Mouse (Mus musculus): ENCODE data around the gene Gm5134. TPM values are rescaled to one million over a fixed set of nuclear protein-coding genes. Genes with fewer than 3 reads are reported as not detected.
A peak's percentile ranks its signal among the peaks of the same experiment; 100 is the strongest.

The Gm5134 gene
- polyA plus RNA-seq (2015; fragmentation: Nextera tagmentation; extraction: Ambion mirVana): 0.16 TPM in 1 of 2 replicates, not detected in the other

GRCm38 (mm10) chr10:75954381-75954811 lies at the start of gene Gm5134:
Gene Gm5134, plus strand, starts transcription at chr10:75954514.
- 24% methylated on average over 20 of the region's 20 CpGs for WGBS
- H3K4me3 ChIP-seq (replicated peaks; ENCODE audit: low read depth, low read length): no peak within 1 kb of the TSS

GRCm38 (mm10) chr10:75906882-75907281 lies 47.4 kb upstream of the Gm5134 start:
- ATAC-seq (replicated peaks; ENCODE audit: low FRiP score, low read depth) (no peak), DNase-seq (ENCODE audit: low spot score) (no peak)
- Histone ChIP-seq H3K9ac (ENCODE audit: low read depth, low read length) (no peak overlapping the region), H3K4me3 (replicated peaks; ENCODE audit: low read depth, low read length) (no peak overlapping the region), H3K27me3 (ENCODE audit: insufficient read depth, low read length) (no peaks in the 10 kb centered on the region), H3K4me2 (ENCODE audit: low read length) (no peak overlapping the region), H3K36me3 (ENCODE audit: insufficient read depth, low read length) (peaks cover 76% of the 10 kb centered on the region), H3K9me3 (replicated peaks; ENCODE audit: low read length) (no peaks in the 10 kb centered on the region), H3K4me1 (replicated peaks; ENCODE audit: insufficient read depth, low read length) (no peaks in the 10 kb centered on the region), H3K27ac (no peak overlapping the region)
- TF ChIP-seq CTCF (IDR thresholded peaks at IDR 0.05; ENCODE audit: low read depth): no peak
- 95% methylated on average over 4 of the region's 4 CpGs for WGBS

More at GRCm38 (mm10) chr10:75954381-75954811, at the start of gene Gm5134:
- Histone ChIP-seq H3K4me1 (replicated peaks; ENCODE audit: insufficient read depth, low read length) (peaks cover 12% of the 10 kb centered on the region; the same call in 1 of the 2 replicates), H3K27me3 (ENCODE audit: insufficient read depth, low read length) (no peaks in the 10 kb centered on the region), H3K9ac (ENCODE audit: low read depth, low read length) (no peak within 1 kb of the TSS), H3K27ac (no peak within 1 kb of the TSS), H3K4me2 (ENCODE audit: low read length) (peak within 1 kb of the TSS; percentile 27; the same call in 1 of the 2 replicates), H3K36me3 (ENCODE audit: insufficient read depth, low read length) (no peaks in the 10 kb centered on the region), H3K9me3 (replicated peaks; ENCODE audit: low read length) (no peaks in the 10 kb centered on the region)
- DNase-seq (ENCODE audit: low spot score): no peak
- no peak for TF ChIP-seq CTCF (IDR thresholded peaks at IDR 0.05; ENCODE audit: low read depth)
- no peak for ATAC-seq (replicated peaks; ENCODE audit: low FRiP score, low read depth)

- Histone ChIP-seq H3K4me1 (replicated peaks; ENCODE audit: insufficient read depth, low read length) (no peaks in the 10 kb centered on the region), H3K36me3 (ENCODE audit: insufficient read depth, low read length) (peaks cover 60% of the 10 kb centered on the region), H3K27ac (no peak overlapping the region), H3K9ac (ENCODE audit: low read depth, low read length) (no peak overlapping the region), H3K9me3 (replicated peaks; ENCODE audit: low read length) (no peaks in the 10 kb centered on the region), H3K27me3 (ENCODE audit: insufficient read depth, low read length) (no peaks in the 10 kb centered on the region), H3K4me2 (ENCODE audit: low read length) (no peak overlapping the region), H3K4me3 (replicated peaks; ENCODE audit: low read depth, low read length) (no peak overlapping the region)
- 63% methylated on average over 2 of the region's 2 CpGs for WGBS
- no peak for DNase-seq (ENCODE audit: low spot score)
- no peak for ATAC-seq (replicated peaks; ENCODE audit: low FRiP score, low read depth)
- TF ChIP-seq CTCF (IDR thresholded peaks at IDR 0.05; ENCODE audit: low read depth): no peak
Measured at GRCm38 (mm10) chr10:75910698-75911097, 43.6 kb upstream of the Gm5134 start.

- no peak overlapping the region for H3K9ac ChIP-seq (ENCODE audit: low read depth, low read length)
- 64% methylated on average over 6 of the region's 6 CpGs for WGBS
- H3K9me3 ChIP-seq (replicated peaks; ENCODE audit: low read length): no peaks in the 10 kb centered on the region
- no peak overlapping the region for H3K4me3 ChIP-seq (replicated peaks; ENCODE audit: low read depth, low read length)
- H3K27me3 ChIP-seq (ENCODE audit: insufficient read depth, low read length): no peaks in the 10 kb centered on the region
- no peak overlapping the region for H3K27ac ChIP-seq
- H3K4me2 ChIP-seq (ENCODE audit: low read length): no peak overlapping the region
- 0 out of 2 replicates have a peak, but pooled peaks have one; percentile 33 for ATAC-seq (replicated peaks; ENCODE audit: low FRiP score, low read depth)
- TF ChIP-seq CTCF (IDR thresholded peaks at IDR 0.05; ENCODE audit: low read depth): no peak
- H3K4me1 ChIP-seq (replicated peaks; ENCODE audit: insufficient read depth, low read length): no peaks in the 10 kb centered on the region
- no peak for DNase-seq (ENCODE audit: low spot score)
- H3K36me3 ChIP-seq (ENCODE audit: insufficient read depth, low read length): peaks cover 46% of the 10 kb centered on the region
Measured at GRCm38 (mm10) chr10:75913013-75913589, 41.2 kb upstream of the Gm5134 start.

- Histone ChIP-seq H3K9ac (ENCODE audit: low read depth, low read length) (no peak overlapping the region), H3K27ac (no peak overlapping the region), H3K4me1 (replicated peaks; ENCODE audit: insufficient read depth, low read length) (peaks cover 5% of the 10 kb centered on the region; the same call in 1 of the 2 replicates), H3K4me2 (ENCODE audit: low read length) (no peak overlapping the region), H3K9me3 (replicated peaks; ENCODE audit: low read length) (no peaks in the 10 kb centered on the region), H3K36me3 (ENCODE audit: insufficient read depth, low read length) (peaks cover 30% of the 10 kb centered on the region), H3K4me3 (replicated peaks; ENCODE audit: low read depth, low read length) (no peak overlapping the region), H3K27me3 (ENCODE audit: insufficient read depth, low read length) (no peaks in the 10 kb centered on the region)
- ATAC-seq (replicated peaks; ENCODE audit: low FRiP score, low read depth): no peak
- WGBS: 87% methylated on average over 7 of the region's 7 CpGs
- DNase-seq (ENCODE audit: low spot score): no peak
- no peak for TF ChIP-seq CTCF (IDR thresholded peaks at IDR 0.05; ENCODE audit: low read depth)
Measured at GRCm38 (mm10) chr10:75915557-75915956, 38.8 kb upstream of the Gm5134 start.

- no peak for ATAC-seq (replicated peaks; ENCODE audit: low FRiP score, low read depth)
- Histone ChIP-seq H3K4me2 (ENCODE audit: low read length) (no peak overlapping the region), H3K9me3 (replicated peaks; ENCODE audit: low read length) (no peaks in the 10 kb centered on the region), H3K36me3 (ENCODE audit: insufficient read depth, low read length) (peaks cover 19% of the 10 kb centered on the region), H3K27me3 (ENCODE audit: insufficient read depth, low read length) (no peaks in the 10 kb centered on the region), H3K27ac (no peak overlapping the region), H3K4me1 (replicated peaks; ENCODE audit: insufficient read depth, low read length) (peaks cover 5% of the 10 kb centered on the region; the same call in 1 of the 2 replicates), H3K9ac (ENCODE audit: low read depth, low read length) (no peak overlapping the region), H3K4me3 (replicated peaks; ENCODE audit: low read depth, low read length) (no peak overlapping the region)
- TF ChIP-seq CTCF (IDR thresholded peaks at IDR 0.05; ENCODE audit: low read depth): no peak
- DNase-seq (ENCODE audit: low spot score): no peak
- WGBS: 80% methylated on average over 8 of the region's 8 CpGs
Measured at GRCm38 (mm10) chr10:75916840-75917239, 37.5 kb upstream of the Gm5134 start.

Data from kidney, postnatal 0 days (tissue).